ENCODE assay signal across 14 mouse cellular contexts in genomic region chr3:153652850-153653249, GRCm38 (mm10).
"Had no signal": no experiment of that assay in that cellular context is flagged by ENCODE, and none has a peak within 500 bp of the region (broad histone marks: within the 10 kb centered on the region; RNA-seq: fewer than 3 reads in every experiment).

No protein-coding gene starts in this region.

- H3K27me3 ChIP-seq: limb, embryonic 15.5 days had no signal

- H3K4me1 ChIP-seq: limb, embryonic 15.5 days had no signal

- H3K36me3 ChIP-seq: limb, embryonic 15.5 days; midbrain, embryonic 13.5 days had no signal

- H3K27ac ChIP-seq: limb, embryonic 15.5 days; liver, embryonic 14.5 days; macrophage; midbrain, embryonic 13.5 days had no signal

- H3K4me3 ChIP-seq: limb, embryonic 15.5 days; midbrain, embryonic 13.5 days had no signal

- DNase-seq: kidney, adult 2 months; kidney, postnatal 25 days; liver, postnatal 0 days; lung, embryonic 14.5 days; thymus, adult 18-20 months; thymus, postnatal 36 days had no signal

- H3K4me2 ChIP-seq: limb, embryonic 15.5 days; liver, embryonic 11.5 days; lung, embryonic 14.5 days; midbrain, embryonic 13.5 days had no signal

- H3K9me3 ChIP-seq: limb, embryonic 15.5 days; midbrain, embryonic 13.5 days had no signal

- H3K9ac ChIP-seq: limb, embryonic 15.5 days; liver, embryonic 14.5 days; liver, postnatal 0 days; lung, embryonic 14.5 days; midbrain, embryonic 13.5 days had no signal

- ATAC-seq: inflammation-experienced regulatory T-cells, adult 6 months; intestine, embryonic 16.5 days; liver, postnatal 0 days; lung, postnatal 0 days; midbrain, embryonic 13.5 days had no signal
